Mouse (Mus musculus) liver, adult 2 months (tissue): ENCODE data around the gene Mgea5.

Experiments used
- CTCF ChIP-seq: fragments of 200-500 bp; IDR thresholded peaks from 2 replicates; pipeline ENCODE4 v1.5.1; 2011; ENCODE audit warnings: low read depth, low read length, control low read depth
- POLR2A ChIP-seq: fragments of 200-500 bp; IDR thresholded peaks from 2 replicates; pipeline ENCODE4 v1.6.1; 2011; ENCODE audit warnings: low read length, control low read depth; ENCODE audit not compliant: insufficient read depth; ENCODE audit errors: extremely low read depth

DNA sequence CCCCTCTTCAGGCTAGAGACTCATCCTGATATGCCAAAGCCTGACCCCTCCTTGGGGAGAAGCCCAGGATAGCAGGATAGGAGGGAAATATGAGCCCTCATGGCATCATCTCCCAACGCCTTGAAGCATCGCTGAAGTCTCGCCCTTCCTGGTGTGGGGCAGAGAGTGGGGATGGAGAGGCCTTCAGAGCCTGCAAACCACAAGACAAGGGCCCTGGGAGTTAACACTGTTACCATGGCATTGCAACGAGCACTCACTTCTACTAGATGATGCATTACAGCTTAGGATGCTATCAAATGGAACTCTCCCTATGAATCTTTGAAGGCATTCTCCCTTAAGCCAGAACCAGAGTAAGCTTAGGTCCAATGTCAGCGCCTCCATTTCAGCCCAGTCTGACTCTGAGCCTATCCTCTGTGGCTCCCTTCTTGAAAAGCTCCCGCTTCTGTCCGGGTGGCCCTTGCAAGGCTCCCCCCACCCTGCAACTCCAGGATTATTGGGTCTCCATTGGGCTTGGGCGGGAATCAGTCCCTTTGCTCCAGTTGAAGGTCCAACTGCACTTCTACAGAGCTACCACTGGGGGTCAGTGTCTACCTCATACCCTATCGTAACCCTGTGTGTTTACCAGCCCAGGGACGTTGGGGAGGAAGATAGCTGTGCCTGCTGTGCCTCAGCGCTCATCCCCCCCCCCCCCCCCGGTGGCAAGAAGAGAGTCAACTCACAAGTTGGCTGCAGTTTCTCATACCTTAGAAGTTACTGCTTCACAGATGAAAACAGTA lies 21.1 kb upstream of the Mgea5 start:
- TF ChIP-seq CTCF (peak; percentile 70), POLR2A (no peak)
